Mouse (Mus musculus): ENCODE results near the gene Sostdc1.

- TF ChIP-seq CTCF (IDR thresholded peaks at IDR 0.05; ENCODE audit: extremely low read depth, insufficient read depth, insufficient read length, insufficient replicate concordance) (no peak), POLR2A (IDR thresholded peaks at IDR 0.05; ENCODE audit: low read depth, low read length) (no peak)
Observed at GRCm38 (mm10) chr12:36290465-36290864, 23.5 kb upstream of the Sostdc1 start.

Measured in spleen, adult 2 months (tissue).